Mouse (Mus musculus) layer of hippocampus, adult 18-20 months (tissue): ENCODE measurements at regions not wholly inside any gene's neighbourhood (a gene's known extent, or its start where the extent isn't known, plus 50 kb on each side); places are given as distances from the start of the nearest gene placed in this dataset.

ENCODE experiments used
- DNase-seq, 2 experiments: peaks; one replicate each; pipeline ENCODE4 v3.0.0; 2022; ENCODE audit warnings: low spot score in 2 of 2

DNA sequence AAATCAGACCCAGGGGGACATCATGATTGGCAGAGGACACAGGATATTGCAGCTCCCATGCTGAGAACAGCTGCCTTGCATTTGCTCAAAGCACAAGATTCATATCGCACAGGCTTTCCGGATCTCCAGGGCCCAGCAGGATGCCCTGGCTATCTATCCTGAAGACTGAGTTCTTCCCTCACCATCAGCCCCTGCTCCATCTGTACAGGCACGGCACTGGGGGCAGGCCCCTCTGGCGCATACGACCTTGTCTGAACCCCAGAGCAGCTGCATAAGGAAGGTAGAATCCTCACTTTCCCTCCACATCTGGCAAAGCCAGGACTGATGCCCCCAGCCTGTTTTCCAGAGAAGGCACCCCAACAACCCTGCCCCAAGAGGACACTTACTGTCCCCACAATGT is 266.8 kb downstream of the Tns1 start:
- no peak for DNase-seq

DNA sequence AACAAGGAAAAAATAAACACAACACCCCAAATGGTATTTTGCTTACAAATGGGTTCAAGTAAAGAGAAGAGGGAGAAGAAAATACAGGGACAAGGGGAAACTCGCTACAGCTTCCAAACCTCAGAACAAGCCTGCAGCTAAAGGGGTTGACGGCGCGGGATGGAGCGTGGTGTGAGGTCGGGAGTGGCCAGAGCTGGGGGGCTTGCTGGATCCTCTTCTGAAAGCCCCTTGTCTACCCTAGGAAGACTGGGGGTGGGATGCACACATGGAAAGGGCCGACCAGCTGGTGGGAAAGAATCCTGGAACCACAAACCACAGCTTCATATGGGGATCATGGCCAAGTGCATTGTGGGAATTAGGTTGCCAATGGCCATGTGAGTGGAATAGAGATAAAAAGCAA is 267.4 kb downstream of the Tns1 start:
- no peak for DNase-seq

DNA sequence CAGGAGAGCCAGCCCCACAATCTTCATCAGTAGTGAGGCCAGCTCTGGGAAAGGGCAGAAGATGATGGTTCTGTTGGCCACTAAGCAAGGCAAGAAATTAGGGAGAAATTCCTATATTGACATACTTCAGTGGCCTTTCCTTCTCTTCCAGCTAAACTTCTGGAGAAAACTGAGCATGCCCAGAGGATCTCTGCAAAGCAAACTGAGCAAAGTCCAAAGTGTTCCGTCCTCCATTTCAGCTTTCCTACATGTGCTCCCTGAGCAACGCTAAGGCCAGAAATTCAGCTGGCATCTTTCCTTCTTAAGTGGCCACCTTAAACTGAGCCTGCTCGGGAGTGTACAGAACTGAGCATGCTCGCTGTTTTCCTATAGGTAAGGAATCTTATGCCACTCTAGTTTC is 268.9 kb downstream of the Tns1 start:
- no peak for DNase-seq

DNA sequence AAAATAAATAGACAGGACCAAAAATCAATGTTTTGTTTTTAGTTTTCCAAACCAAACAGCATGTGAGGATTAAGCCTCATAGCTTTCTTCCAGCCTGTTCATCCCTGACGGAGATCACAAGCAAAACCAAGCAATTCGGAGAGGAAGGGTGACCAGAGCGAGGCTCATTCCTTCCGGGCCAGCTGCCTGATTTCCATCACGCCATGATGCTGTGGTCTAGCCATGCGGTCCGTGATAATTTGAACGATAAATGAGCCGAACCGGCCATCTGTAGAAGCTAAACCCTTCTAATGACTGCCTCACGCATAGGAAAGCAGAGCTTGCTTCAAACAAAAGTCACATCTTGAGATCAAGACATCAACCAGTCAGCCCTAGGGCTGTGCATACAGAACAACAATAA is 270.4 kb downstream of the Tns1 start:
- no peak for DNase-seq

DNA sequence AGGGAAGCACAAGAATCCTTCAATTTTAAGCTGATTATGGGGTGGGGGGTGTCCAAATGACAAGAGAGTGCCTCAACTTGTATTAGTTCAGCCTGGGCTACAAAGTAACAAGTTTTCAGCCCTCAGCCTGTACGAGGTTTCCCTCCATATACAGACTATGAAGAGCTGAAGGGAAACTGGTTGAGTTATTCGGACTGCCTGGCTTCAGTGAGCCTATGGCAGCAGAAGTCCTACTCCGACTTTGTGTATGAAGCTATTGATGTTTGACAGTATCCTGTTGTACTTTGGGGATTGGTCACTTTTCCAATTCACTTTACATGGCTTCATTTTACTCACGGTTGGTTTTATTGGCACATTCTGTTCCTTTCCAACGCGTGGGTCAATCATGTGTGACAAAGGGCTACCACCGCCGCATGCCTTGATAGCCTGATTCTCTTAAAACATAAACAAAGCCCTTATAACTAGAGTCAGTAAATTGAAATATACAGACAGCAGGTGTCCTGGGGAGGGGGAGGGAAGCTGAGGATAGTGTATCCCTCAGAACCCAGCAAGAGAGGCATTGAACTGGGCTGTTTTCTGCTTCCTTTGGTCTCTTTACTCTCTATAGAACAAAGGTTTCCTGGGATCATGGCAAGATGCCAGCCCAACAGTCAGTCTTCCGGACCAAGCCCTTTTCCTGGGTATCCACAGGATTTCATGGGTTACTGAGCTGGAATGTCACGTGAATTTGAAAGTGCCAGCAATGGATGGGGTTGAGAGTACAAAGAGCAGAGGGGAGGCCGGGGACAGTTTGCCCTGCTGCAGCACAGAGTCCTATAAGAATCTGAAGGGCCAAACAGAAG is 273.9 kb downstream of the Tns1 start:
- DNase-seq = no peak

DNA sequence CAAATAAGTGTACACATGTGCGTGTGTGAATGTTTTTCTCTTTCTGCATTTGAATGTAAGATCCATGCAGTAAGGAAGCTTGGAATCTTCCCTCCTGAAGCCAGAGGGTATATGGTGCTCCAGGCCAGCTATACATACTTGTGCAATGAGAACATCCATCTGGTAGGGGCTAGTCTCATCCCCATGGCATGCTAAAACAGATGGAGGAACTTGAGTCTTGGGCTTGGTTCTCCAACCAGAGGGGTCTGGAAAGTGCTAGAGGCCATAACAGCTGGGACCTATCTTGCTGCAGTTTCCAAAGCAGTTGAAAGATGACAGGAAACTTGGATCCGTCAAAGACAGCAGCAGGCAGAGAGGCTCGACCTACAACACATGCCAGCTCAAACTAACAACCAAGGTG is 275.9 kb downstream of the Tns1 start:
- DNase-seq = no peak

DNA sequence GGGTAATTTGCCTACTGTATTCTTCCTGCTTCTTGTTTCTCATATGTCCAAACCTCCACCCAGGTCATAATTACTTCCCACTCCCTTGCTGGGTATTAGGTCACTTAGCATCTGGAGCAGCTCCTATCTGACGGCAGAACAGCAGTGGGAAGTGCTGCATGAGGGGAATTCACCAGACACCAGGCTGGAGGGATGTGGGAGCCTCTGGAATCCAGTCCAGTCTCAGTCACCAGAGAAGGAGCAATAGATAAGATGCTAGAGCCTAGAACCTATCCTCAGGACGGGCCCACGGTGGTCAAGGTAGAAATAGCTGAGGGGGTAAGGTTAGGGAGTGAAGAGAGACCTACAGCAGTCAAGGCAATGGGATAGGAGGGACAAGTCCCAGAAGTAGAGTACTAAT is 277.1 kb downstream of the Tns1 start:
- DNase-seq = no peak

DNA sequence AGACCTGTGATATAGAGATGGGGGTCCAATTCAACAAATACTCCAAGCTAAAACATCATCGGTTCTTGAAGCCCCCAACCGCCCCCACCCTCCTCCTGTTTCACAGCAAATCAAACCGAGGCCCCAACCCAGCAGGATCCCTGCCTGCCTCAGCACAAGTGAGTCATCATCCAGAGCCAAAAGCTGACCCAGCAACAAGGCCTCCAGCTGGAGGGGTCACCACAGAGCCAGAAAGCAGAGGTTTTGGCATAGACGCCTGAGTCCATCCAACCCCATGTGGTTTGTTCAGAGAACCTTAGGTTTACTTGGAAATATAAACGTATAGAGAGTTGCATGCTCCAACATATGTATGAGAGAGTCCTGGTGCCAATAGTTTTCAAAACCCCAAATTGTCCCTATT is 279.1 kb downstream of the Tns1 start:
- no peak for DNase-seq

DNA sequence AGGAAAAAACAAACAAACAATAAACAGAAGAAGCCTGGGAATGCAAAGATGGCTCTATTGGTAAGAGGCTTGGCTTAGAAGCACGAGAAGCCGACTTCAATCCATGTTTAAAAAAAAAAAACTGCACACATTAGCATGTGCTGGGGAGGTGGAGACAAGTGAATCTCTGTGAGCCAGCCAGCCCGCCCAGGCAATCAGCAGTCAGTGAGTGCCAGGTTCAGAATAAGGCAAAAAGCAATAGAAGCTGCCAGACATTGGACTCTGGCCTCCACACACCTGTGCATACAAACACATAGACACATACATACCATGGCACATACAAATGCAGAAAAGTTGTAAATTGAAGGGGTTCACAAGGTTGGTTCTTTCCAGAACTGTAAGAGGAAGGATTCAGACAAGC is 279.7 kb downstream of the Tns1 start:
- peak in 1 of 2 experiments; percentile 35 for DNase-seq

DNA sequence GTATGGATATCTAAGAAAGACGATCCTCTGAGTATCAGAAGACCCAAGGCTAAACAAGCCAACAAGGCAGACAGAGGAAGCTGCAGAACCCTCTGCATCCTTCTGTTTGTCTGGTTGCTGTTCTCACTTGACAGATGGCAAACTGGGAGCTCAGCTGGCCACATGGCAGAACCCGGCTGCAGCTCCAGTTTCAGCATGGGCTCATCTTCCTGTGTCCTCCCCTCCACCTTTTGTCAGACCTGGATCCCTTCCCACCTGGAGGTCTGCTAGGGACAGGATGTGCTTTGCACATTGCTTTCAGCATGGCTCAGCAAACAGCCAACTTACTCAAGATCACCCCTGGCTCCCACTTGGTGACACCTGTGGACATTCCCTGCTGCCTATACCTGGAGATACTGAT is 284.9 kb downstream of the Tns1 start:
- DNase-seq = peak in 1 of 2 experiments; percentile 42

DNA sequence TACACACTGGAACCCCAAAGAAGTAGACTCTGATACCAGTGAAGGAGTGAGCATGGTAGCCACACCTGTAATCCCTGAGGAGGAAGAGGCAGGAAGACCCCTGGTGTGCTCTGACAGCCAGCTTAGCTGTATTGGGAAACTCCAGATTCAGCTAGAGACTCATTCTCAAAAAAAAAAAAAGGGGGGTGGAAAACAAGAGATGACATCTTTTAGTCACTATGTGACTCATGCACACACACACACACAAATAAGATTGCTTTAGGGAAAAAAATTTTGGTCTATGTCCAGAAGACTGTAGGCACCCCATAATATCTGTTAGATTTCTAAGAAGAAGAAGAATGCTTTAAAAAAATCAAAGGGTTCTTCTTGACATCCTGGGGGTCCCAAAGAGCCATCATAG is 287.6 kb downstream of the Tns1 start:
- DNase-seq = no peak

DNA sequence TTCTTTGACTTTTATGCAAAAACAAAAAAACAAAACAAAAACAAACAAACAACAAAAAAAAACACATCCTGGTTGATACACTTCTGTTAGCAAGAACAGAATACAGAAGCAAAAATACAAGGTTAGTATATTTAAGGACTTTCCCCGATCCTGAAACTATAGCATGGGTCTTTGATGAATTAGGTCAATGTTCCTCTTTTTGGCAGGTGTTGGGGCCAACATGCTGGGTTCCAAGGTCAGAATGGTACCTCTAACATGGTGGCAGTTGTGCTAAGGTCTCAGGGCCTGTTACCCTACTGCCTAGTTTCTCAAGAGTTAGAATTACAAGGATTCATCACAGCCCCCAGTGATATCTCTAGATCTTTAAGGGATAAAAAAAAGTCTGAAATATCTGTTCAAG is 289.7 kb downstream of the Tns1 start:
- no peak for DNase-seq

DNA sequence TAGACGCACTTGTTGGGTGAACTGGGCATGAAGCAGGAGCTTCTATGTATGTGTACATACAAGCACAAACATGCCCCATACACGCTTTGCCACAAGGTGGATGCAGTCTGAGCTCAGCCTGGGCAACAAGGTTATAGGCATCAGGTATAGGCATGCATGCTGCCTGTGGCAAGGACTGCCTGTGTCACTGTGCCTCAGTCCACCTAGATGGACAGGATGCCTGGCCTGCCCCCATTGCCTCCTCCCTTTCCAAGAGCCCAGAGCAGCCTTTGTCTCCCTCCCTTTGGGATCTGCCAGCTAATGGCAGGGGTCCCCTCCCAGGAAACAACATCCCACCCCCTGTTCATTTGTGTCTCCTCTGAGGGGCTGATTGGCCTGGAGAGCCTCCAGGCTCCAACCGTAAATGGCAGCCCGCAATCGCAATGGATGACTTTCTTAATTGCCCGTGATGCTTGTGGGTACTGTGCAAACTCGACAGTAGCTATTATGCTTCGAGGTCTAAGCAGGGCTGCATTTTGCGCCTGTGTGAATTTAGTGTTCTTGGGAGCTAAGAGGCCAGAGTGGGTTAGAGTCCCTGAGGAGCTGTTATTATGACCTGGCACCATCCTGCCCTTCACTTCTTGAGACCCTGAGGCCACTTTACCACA is 293.6 kb downstream of the Tns1 start:
- DNase-seq = no peak

DNA sequence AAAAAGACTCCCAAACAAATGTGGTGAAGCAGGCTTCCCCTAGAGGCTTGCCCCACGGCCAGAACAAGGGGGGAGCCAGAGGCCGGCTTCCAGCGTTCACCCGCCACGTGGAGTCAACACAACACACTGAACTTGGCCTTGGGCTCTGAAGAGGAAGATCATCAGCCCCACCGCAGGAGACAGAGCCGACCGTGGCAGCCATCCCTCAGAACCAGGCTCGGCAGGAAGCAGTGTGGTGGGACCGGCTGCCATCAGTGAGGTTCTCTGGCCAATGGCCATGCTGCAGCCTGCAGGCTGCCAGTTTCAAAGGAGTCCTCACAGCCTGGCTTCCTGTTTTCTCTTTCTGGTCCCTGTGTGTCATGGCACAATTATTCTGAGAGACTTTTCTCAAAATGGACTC is 295.3 kb downstream of the Tns1 start:
- DNase-seq = peak in 1 of 2 experiments; percentile 32

DNA sequence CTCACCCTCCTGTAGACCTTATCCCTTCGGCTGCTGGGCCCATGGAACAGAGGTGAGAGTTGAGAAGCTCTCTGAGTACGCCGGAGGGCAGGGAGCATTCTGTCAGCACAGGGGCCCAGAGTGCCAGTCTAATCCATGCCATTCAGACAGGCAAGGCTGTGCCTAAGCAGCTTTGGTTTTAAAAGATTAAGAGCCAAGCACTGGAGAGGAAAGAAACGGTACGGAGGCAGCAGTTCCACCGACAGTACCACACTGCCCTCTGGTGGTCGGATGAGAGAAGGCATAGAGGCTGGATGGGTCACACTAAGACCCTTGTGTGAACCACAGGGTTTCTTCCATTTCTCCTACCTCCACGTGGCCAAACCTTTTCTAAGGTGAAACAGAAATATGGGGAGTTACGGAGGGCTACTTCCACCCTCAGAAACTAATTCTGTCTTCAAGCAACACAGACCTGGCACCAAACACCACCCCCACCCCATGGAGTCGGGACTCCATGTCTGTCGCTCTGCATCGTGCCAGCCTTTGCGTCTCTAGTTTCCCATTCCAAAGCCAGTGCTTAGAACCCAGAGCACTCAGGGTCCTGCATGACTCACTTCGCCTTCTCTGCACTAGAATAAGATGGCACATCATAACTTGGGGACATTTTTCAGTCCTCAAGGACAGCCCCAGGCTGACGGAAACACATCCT is 297.9 kb downstream of the Tns1 start:
- peak; percentile 80 to 95 for DNase-seq

DNA sequence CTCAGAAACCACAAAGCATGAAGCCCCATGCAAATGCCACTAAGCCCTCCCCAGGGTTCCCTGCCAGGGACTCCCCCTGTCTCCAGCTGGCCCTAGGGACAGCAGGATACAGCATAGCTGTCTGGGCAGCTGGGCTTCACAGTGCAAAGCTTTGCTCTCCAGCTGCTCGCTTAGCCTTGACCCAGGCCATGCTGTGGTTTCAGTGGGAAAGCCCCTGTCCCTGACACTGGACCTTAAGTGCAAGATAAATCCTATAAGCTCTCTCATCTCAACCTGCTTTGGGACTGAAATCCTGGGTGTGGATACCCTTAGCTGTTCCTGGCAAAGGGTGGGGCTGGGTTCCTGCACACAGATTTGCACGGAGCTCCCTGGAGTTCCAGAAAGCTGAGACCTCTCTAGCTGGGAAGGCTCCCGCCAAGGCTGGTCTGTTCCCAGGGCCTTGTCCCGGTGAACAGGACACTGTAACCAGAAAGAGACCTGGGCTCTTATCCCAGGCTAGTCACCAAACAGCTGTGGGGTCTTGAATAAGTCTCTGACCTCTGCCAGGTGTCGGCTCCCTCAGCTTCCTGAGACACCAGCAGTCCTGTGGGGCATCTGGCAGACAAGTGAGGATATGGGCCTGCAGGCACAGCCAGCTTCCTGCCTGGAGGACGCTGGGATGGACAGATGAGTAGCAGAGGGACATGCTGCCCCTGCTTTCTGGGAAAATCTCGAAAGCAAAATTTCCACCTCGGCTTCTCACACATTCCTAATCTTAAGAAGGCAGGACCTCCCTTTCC is 299.7 kb downstream of the Tns1 start:
- no peak for DNase-seq

DNA sequence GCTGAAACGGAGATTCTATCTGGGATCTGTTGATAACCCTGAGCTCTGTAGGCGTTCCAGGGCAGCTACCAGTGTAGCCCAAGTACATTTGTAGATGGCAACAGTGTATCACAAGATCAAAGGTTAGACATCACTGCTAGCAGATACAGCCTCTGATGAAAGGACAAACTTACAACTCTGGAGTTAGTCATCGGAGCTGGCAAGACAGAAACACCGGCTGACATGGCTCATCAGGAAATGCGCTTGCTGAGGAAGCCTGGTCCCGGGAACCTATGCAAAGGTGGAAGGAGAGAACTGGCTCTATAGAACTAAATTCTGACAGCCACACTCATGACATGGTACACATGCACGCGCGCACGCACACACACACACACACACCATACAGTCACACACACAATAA is 300.5 kb downstream of the Tns1 start:
- no peak for DNase-seq

DNA sequence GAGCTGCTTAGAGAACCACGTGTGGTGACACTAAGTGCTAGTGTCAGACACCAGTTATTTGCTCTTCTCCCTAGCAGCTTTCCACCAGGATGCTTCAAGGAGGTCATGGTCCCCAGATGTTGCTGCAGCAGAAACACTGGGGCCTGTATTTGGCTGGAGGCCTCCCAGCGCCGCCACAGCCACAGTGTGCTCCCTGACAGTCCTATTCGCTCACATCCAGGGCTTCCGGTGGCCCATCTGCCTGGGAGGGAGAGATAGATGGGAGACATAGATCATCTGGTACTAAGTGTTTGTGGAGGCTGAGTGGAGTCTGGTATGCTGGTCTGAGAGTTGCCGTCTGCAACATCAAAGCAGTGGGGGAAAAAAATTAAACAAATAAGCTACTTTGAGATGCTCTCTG is 301.6 kb downstream of the Tns1 start:
- DNase-seq = no peak

DNA sequence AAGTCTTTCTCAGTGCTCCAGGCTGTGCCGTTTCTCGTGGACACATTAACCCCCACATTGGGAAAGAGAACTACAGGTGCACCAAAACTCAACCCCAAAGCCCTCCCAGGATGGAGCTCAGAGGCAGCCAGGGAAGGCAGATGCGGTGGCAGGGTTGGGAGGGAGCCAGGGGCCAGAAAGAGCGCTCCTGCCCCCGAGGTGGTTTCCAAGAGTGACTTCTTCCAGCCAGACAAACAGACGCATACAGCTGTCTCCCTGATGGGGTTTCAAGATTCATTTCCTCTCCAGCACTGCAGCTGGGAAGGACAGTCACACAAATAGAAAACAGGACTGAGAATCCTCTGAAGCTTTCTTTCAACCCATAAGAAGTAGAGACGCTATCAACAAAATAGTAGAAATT is 303.5 kb downstream of the Tns1 start:
- DNase-seq = no peak

DNA sequence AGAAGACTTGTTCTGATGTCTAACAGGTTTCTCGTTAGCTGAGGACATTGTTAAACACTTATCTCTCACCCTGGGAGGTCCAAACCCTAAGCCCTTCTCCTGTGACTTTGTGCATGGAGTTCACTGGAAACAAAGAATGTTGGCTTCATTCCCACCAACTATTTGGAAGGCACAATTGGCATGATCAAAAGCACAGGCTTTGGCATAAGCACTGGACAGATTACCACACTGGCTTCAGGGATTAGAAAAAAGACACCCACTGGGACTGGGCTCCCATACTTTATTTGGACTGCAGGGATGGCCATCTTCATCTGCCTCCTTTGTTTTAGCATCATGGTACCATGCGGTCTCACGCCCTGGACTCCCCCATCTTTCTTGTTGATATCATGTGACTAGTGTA is 317.0 kb downstream of the Tns1 start:
- DNase-seq = no peak

DNA sequence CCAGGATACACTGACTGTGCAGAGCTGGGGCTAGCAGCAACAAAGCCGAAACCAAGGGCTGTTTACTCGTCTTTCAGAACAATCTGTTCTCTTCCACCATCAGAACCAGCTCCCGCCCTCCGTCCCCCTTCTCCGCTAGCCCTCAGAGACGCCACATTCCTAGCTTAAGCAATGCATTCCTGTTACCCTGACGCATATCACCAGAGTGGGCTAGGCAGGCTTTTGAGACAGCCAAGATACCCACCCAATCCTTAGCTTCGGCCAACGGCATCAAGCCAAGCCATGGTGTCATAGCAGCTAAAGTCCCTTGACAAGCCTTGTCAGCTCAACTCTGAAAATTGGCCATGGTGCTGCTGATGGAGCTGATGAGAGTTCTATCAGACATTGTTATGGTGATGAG is 319.1 kb downstream of the Tns1 start:
- DNase-seq = no peak

DNA sequence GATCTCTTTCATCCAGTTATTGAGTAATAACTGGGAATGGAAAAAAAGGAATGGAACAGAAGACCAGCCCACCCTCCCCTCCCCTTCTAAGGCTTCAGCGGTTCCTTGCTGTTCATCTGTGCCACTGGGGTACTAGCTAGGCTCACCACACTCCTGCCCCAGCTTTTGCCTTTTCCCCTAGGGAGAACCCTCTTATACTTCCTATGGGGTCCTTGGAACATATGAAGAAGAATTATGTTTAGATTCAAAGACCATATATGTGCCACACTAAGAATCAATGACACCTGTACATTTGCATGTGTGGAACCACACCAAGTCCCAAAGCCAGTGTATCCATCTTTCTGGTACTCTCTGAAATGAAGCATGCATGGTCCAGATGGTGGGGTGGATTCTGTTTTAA is 324.3 kb downstream of the Tns1 start:
- no peak for DNase-seq
